Mouse (Mus musculus): ENCODE results near the gene Tcl1b5.
"Not testable (repeated sequence)": the region's sequence is repeated elsewhere in the genome, so short reads cannot be mapped to it uniquely, and the experiment has no call there.

Tcl1b5 gene

GRCm38 (mm10) chr12:105176044-105176443 lies at the start of gene Tcl1b5:
Tcl1b5 (plus strand) TSS chr12:105176344.
- not testable (repeated sequence) for DNase-seq (ENCODE audit: low spot score in 2 of 2)

GRCm38 (mm10) chr12:105126516-105126915 lies 49.6 kb upstream of the Tcl1b5 start:
- no peak for DNase-seq (ENCODE audit: low spot score in 2 of 2)

- no peak for DNase-seq (ENCODE audit: low spot score in 2 of 2)
Measured at GRCm38 (mm10) chr12:105127607-105128006, 48.5 kb upstream of the Tcl1b5 start.

- not testable (repeated sequence) for DNase-seq (ENCODE audit: low spot score in 2 of 2)
Measured at GRCm38 (mm10) chr12:105129494-105130205, 46.5 kb upstream of the Tcl1b5 start.

DNA sequence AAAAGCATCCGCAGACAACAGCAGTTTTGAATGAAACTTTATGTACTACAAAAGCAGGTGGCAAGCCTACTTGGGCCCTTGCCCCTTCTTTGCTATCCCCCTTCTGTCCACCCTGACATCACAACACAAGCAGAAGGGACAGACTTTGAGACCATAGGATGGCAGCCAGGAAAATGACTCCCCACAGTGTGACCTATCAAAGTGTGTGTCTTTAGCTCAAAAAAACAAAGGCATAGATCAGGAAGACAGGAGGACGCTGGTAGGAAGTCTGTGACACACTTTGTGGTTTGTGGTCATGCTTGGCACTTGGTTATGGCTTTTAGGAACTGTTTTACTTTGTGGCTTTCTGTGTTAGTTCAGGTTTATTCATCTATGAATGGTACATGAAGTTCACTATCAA lies 42.0 kb upstream of the Tcl1b5 start:
- DNase-seq (ENCODE audit: low spot score in 2 of 2) = not testable (repeated sequence)

- not testable (repeated sequence) for DNase-seq (ENCODE audit: low spot score in 2 of 2)
Measured at GRCm38 (mm10) chr12:105134826-105135225, 41.3 kb upstream of the Tcl1b5 start.

DNA sequence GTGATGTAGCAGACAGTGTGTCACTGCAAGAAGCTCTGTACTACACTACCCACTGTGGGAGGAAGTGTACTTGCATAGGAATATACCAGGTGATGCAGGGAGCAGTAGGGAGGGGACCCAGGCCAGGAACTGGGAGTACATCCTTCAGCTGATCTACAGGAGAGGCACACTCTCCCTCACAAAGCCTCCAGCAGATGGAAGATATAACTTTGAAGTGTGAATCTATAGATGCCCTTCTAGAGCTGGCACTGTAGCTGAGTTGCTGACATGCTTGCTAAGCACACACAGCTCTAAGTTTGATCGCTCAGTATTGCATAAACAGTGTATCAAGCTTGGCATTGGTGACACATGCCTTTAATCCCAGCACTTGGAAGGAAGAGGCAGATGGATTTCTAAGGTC lies 38.4 kb upstream of the Tcl1b5 start:
- DNase-seq (ENCODE audit: low spot score in 2 of 2) = not testable (repeated sequence)

GRCm38 (mm10) chr12:105143096-105143495 lies 33.0 kb upstream of the Tcl1b5 start:
- DNase-seq (ENCODE audit: low spot score in 2 of 2) = no peak

- not testable (repeated sequence) for DNase-seq (ENCODE audit: low spot score in 2 of 2)
Measured at GRCm38 (mm10) chr12:105144928-105145327, 31.2 kb upstream of the Tcl1b5 start.

- no peak for DNase-seq (ENCODE audit: low spot score in 2 of 2)
Measured at GRCm38 (mm10) chr12:105145714-105146113, 30.4 kb upstream of the Tcl1b5 start, which contains the start of gene Tcl1b2. Tcl1b2 (plus strand) TSS chr12:105146014.

DNA sequence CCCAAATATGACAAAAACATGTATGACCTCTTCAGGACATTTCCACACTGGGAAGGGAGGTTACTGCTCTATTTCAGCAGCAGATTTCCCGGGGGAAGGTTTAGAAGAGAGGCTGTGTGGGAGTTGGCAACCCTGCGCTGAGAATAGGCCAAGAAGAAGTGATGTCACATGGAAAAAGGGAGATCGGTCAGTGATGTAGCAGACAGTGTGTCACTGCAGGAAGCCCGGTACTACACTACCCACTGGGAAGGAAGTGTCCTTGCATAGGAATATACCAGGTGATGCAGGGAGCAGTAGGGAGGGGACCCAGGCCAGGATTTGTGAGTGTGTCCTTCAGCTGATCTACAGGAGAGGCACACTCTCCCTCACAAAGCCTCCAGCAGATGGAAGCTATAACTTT lies 20.9 kb upstream of the Tcl1b5 start:
- DNase-seq (ENCODE audit: low spot score in 2 of 2) = peak in 1 of 2 experiments; percentile 1

DNA sequence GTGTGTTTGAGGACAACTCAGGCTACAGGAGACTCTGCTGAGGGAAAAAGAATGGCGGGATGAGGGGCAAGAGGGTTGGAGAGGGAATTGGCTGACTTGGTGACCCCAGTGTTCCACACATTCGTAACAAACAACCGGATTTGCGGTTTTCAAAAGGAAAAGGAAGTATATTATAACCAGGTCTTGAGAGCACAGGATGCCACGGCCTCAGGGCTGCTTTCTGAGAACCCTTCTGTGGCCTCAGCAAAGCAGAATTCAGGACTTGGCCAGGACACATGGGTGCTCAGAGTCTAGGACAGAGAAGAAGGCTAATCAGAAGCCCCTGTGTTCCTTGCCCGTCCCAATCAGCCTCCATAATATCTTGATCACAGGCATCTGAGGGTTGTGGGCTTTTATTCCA lies 17.3 kb upstream of the Tcl1b5 start:
- DNase-seq (ENCODE audit: low spot score in 2 of 2) = no peak

- no peak for DNase-seq (ENCODE audit: low spot score in 2 of 2)
Measured at GRCm38 (mm10) chr12:105159390-105159789, 16.8 kb upstream of the Tcl1b5 start, which contains the start of gene Tcl1b1. Tcl1b1 (plus strand) TSS chr12:105159690.

DNA sequence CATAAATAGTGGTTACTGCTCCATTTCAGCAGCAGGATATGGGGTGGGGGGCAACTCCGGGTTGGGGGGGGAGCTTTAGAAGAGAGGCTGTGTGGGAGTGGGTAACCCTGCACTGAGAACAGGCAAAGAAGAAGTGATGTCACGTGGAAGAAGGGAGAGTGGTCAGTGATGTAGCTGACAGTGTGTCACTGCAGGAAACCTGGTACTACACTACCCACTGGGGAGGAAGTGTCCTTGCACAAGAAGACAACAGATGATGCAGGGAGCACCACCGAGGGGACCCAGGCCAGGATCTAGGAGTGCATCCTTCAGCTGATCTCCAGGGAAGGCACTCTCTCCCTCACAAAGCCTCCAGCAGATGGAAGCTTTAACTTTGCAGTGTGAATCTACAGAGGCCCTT lies 9.4 kb upstream of the Tcl1b5 start:
- DNase-seq (ENCODE audit: low spot score in 2 of 2) = no peak

- DNase-seq (ENCODE audit: low spot score in 2 of 2) = no peak
Measured at GRCm38 (mm10) chr12:105173366-105173765, 2.8 kb upstream of the Tcl1b5 start.

DNA sequence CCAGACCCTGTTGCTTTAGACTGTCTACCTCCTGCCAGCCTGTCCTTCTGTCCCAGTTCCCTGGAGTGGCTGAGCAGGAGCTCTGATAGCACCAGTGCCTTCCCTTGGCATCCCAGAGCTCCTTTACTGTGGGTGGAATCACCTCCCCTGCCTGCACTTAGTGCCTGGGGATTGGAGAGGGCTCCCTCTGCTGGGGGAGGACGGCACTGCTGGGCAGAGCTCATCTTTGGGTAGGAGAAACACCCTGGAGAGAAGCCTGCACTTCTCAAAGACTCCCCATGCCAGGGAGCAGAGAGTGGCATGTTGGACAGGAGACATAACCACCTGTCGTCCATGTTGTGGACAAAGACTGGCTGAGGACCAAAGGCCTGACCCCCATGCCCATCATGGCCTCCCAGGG lies 1.8 kb upstream of the Tcl1b5 start:
- peak; percentile 30 to 36 for DNase-seq (ENCODE audit: low spot score in 2 of 2)

DNA sequence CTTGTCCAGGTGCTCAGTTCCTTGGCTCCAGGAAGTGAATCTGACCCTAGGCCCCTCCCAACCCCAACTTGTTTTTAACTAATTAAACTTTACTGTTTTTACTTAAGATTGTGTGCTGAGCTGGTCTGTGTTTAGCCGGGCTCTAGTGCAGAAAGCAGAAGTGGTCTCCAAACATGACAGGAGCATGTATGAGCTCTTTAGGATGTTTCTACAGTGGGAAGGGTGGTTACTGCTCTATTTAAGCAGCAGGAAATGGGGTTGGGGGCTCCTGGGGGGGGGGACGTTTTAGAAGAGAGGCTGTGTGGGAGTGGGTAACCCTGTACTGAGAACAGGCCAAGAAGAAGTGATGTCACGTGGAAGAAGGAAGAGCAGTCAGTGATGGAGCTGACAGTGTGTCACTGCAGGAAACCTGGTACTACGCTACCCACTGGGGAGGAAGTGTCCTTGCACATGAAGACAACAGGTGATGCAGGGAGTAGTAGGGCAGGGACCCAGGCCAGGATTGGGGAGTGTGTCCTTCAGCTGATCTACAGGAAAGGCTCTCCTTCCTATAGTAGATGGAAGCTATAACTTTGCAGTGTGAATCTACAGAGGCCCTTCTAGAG lies 5.0 kb downstream of the Tcl1b5 start:
- DNase-seq (ENCODE audit: low spot score in 2 of 2) = not testable (repeated sequence)

GRCm38 (mm10) chr12:105188980-105189379 lies 12.8 kb downstream of the Tcl1b5 start:
- DNase-seq (ENCODE audit: low spot score in 2 of 2) = peak in 1 of 2 experiments; percentile 1

- DNase-seq (ENCODE audit: low spot score in 2 of 2) = not testable (repeated sequence)
Measured at GRCm38 (mm10) chr12:105190743-105191142, 14.6 kb downstream of the Tcl1b5 start, which contains the start of gene Tcl1b3. Tcl1b3 (plus strand) TSS chr12:105191043.

- DNase-seq (ENCODE audit: low spot score in 2 of 2) = not testable (repeated sequence)
Measured at GRCm38 (mm10) chr12:105199684-105200497, 23.7 kb downstream of the Tcl1b5 start.

DNA sequence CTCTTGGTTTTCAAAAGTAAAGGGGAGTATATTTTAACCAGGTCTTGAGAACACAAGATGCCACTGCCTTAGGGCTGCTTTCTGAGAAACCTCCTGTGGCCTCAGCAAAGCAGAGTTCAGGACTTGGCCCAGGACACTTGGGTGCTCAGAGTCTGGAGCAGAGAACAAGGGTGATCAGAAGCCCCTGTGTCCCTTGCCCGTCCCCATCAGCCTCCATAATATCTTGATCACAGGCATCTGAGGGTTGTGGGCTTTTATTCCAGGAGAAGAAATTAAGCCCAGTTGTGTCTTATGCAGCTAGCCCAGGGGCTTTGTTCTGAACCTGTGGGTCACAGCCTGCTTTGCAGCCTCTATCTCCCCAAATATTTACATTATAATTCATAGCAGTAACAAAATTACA lies 25.5 kb downstream of the Tcl1b5 start, which contains the start of gene Tcl1b4:
TSS of gene Tcl1b4 (plus strand) at position 301 of the 400 bp plus-strand sequence.
- not testable (repeated sequence) for DNase-seq (ENCODE audit: low spot score in 2 of 2)

- DNase-seq (ENCODE audit: low spot score in 2 of 2) = no peak
Measured at GRCm38 (mm10) chr12:105207071-105207470, 30.9 kb downstream of the Tcl1b5 start.

All from urinary bladder, postnatal 36 days (tissue).